In genomic region chrX:162900938-162901337, GRCm38 (mm10) we compare ENCODE assay signal across 8 mouse cellular contexts. TPM values are rescaled to one million over a fixed set of nuclear protein-coding genes. Genes with fewer than 3 reads are reported as not detected.
DNase-seq lines count a peak whose midpoint lies in the region; ATAC-seq lines count a peak whose summit lies in the region.

TSS of gene Ctps2 (plus strand) at chrX:162901238.

- H3K27me3 ChIP-seq in heart, embryonic 10.5 days (ENCODE audit: insufficient read depth, poor library complexity, severe bottlenecking): 0 out of 2 replicates have a peak, but pooled peaks cover 12% of the 10 kb centered on the region
- H3K27me3 ChIP-seq in midbrain, embryonic 16.5 days (ENCODE audit: control insufficient read depth, insufficient read depth, low read depth, low read length): no peaks in the 10 kb centered on the region

- WGBS in heart, embryonic 10.5 days: 19% methylated on average over 4 of the region's 4 CpGs
- WGBS in midbrain, embryonic 16.5 days: 35% methylated on average over 4 of the region's 4 CpGs

- no peaks in the 10 kb centered on the region for H3K4me1 ChIP-seq in heart, embryonic 10.5 days
- peaks cover 4% of the 10 kb centered on the region; the same call in 1 of the 2 replicates for H3K4me1 ChIP-seq in midbrain, embryonic 16.5 days (ENCODE audit: control insufficient read depth, insufficient read depth, low read length)

- H3K27ac ChIP-seq in heart, embryonic 10.5 days: peak within 1 kb of the TSS; percentile 87
- H3K27ac ChIP-seq in midbrain, embryonic 16.5 days (ENCODE audit: low read length): peak within 1 kb of the TSS; percentile 83

- H3K4me2 ChIP-seq in midbrain, embryonic 16.5 days (ENCODE audit: low read length): peak within 1 kb of the TSS; percentile 63

- H3K9me3 ChIP-seq in heart, embryonic 10.5 days: no peaks in the 10 kb centered on the region
- no peaks in the 10 kb centered on the region for H3K9me3 ChIP-seq in midbrain, embryonic 16.5 days (replicated peaks; ENCODE audit: control insufficient read depth, low read length, poor library complexity, severe bottlenecking)

- H3K36me3 ChIP-seq in heart, embryonic 10.5 days: no peaks in the 10 kb centered on the region
- H3K36me3 ChIP-seq in midbrain, embryonic 16.5 days (ENCODE audit: control insufficient read depth, insufficient read depth, low read length): no peaks in the 10 kb centered on the region

- no peak for ATAC-seq in midbrain, embryonic 16.5 days

- H3K9ac ChIP-seq in midbrain, embryonic 16.5 days (ENCODE audit: low read depth, low read length): peak within 1 kb of the TSS; percentile 78

- H3K4me3 ChIP-seq in heart, embryonic 10.5 days: peak within 1 kb of the TSS; percentile 68
- peak within 1 kb of the TSS; percentile 59 for H3K4me3 ChIP-seq in midbrain, embryonic 16.5 days (ENCODE audit: low read depth, low read length)

- DNase-seq in layer of hippocampus, adult 18-20 months (ENCODE audit: low spot score in 2 of 2): no peak
- no peak for DNase-seq in layer of hippocampus, adult 9-11 months
- no peak for DNase-seq in adrenal gland, postnatal 25 days
- DNase-seq in heart, embryonic 10.5 days (ENCODE audit: low spot score): no peak
- DNase-seq in layer of hippocampus, postnatal 36 days: no peak
- DNase-seq in ovary, adult 18-20 months (ENCODE audit: low spot score): no peak
- DNase-seq in frontal cortex, postnatal 14 days (ENCODE audit: low spot score in 2 of 2): no peak

RNA-seq across cellular contexts. Expression of gene Ctps2, which starts in this region (rescaled TPM):
- 10 to 100 TPM; 52.7 to 55.2 TPM for total RNA-seq in layer of hippocampus, adult 18-20 months (2021)
- 77.1 and 107 TPM in 2 replicates for total RNA-seq in adrenal gland, postnatal 25 days (2021)
- polyA plus RNA-seq in heart, embryonic 10.5 days (2016; fragmentation: Nextera tagmentation; extraction: Ambion mirVana): 54.9 and 69.5 TPM in 2 replicates
- total RNA-seq in layer of hippocampus, postnatal 36 days (2021): 10 to 100 TPM; 46.1 to 51.8 TPM
- polyA plus RNA-seq in midbrain, embryonic 16.5 days (2015; fragmentation: Nextera tagmentation; extraction: Ambion mirVana): 106 and 121 TPM in 2 replicates
